Mouse (Mus musculus): ENCODE results near the gene Fam19a5.

DNA sequence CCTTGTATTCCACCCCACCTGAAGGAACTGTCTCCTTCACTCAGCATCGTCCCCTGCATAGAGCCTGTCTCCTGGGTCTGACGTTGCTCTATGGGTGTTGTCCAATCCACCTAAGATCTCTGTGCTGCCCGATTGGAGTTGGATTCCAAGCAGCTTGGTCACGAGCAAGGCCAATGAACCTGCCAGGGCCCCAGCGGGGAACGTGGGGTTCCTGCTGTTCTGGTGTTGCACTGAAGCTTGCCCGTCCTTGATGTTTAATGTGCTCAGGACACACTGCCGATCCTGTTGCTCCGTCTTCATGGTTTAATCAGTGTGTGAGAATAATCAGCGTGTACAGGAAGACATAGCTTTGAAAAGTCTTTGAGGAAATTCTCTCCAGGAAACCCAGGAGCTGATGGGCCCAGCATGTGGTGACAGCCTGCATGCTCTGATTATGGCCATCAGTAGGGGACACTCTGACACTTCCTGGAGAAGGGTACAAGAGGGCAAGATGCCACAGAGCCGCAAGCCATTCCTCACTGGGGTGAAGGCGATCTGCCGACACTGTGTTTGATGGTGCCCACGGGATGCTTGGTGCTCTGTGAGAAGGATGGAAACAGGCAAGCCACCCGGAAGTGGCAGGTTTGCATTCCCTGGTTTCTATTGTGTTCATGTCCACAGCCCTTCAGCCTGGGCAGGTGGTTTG, 147.3 kb downstream of the Fam19a5 start:
- TF ChIP-seq CTCF (IDR thresholded peaks at IDR 0.05) (no peak), EP300 (IDR thresholded peaks at IDR 0.05) (no peak)

Measured in lung, postnatal 0 days (tissue).